Mouse (Mus musculus) kidney, postnatal 25 days (tissue): ENCODE data around the gene Aif1l.

Source experiments
- DNase-seq, 2 experiments: peaks; one replicate each; pipeline ENCODE4 v3.0.0; 2021; ENCODE audit warnings: mixed read lengths in 2 of 2

Aif1l gene

GRCm38 (mm10) chr2:31952725-31953124 lies 2.8 kb downstream of the Aif1l start:
- no peak for DNase-seq

DNA sequence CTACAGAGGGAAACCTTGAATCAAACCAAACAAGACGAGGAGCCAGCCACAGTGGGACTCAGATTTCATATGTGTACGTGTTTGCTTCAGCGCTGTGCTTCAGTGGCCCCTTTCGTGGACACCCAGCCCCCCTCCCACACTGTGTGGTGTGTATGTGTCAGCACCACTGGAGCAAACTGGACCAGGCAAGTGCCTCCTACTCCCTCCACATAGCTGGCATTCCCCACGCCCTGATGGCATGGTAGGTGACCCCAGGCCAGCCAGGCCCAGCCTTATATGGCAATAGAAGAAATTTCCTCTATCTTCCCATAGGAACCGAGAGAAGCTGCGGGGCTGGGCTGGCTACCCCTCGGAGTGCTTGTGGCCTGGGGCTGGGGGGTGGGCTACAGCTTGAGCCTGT lies 3.7 kb downstream of the Aif1l start:
- peak; percentile 53 to 88 for DNase-seq

DNA sequence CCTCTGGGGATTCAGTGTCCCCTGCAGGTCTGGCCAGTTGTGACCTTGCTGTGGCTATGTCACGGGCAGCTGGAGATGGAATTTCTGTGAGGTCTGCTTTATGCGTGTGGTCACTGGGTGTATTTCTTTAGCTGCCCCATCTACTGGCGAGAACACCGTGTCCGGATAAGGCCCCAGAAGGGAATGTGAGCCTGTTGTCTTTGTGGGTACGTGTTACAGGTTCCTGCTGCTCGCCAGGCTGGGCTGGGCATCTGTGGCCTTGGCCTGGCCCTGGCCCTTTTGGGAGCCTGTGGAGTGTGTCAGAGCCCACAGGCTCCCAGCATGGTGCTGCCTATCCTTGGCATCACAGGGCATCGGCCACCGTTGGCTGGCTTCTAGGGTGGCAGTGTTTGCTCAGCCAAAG lies 4.8 kb downstream of the Aif1l start:
- DNase-seq: peak; percentile 62 to 90

DNA sequence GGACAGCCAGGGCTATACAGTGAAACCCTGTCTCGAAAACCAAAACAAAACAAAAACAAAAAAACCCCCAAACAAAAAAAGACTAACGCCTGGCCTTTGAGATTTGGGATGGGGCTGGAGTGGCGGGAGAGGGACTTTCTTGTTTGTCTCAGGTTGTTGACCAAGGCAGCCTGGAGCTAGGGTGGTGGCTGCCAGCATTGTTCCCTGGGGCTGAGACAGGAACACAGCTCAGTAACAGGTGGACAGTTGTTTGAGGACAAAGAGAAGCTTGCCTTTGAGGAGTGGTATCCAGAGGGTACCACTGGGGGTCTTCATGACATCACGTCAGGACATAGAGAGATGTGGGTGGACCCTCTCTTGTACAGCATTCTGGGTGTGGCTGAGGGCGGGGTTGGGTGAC lies 5.7 kb downstream of the Aif1l start:
- DNase-seq: no peak

DNA sequence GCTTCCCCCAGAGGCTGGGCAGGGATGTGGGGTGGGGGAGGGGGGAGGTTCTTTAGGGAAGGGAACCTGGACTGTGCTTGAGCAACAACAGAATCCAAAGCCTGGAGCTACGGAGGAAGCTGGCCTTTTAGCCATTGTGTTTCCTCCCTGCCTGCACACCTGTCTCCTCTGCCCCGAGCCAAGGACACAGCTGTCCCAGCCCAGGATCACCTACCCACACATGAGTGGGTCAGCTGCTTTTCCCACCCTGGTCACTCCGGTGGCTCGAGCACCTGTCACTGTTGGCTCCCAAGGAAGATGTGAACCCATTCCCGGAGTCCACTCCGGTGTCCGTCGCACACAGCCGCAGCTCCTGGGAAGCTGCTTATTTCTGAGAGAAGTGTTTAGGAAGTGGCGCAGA lies 7.3 kb downstream of the Aif1l start:
- DNase-seq: no peak

- peak in 1 of 2 experiments; percentile 60 for DNase-seq
Measured at GRCm38 (mm10) chr2:31960986-31961385, 11.0 kb downstream of the Aif1l start.

- DNase-seq: peak; percentile 56 to 79
Measured at GRCm38 (mm10) chr2:31961791-31962222, 11.9 kb downstream of the Aif1l start.

DNA sequence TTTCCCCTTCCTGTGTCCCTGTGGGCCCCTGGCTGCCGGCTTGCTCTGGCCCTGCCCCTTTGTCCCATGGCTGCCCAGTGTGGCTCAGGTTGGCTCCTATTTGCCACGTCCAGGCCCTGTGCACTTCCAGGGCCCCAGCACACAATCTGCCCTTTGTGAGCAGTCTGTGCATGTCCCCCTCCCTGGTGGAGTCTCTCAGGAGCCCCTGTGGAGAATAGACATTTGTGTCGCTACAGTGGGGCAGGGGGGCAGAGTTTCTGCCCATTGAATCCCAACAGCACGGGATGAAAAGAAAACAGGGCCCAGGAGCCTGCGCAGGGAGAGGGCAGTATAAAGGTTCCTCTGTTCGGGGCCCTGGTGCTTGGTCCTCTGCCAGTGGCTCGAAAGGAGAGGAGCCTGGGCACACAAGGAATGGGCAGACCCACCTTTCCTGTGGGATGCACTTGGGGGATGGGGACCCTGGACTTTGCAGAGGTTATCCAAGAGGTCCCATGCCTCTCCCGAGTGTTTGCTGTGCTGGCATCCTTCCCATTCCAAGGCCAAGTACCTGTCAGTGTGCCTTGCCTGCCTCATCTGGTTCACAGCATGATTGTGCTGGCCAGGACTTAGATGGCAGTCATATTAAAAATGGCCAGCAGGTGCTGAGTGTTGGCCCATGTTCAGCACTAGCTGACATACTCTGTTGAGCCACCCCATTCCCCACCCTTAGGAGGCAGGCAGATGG lies 12.7 kb downstream of the Aif1l start:
- peak; percentile 63 to 86 for DNase-seq

- DNase-seq: peak; percentile 77 to 94
Measured at GRCm38 (mm10) chr2:31963491-31963890, 13.6 kb downstream of the Aif1l start.

DNA sequence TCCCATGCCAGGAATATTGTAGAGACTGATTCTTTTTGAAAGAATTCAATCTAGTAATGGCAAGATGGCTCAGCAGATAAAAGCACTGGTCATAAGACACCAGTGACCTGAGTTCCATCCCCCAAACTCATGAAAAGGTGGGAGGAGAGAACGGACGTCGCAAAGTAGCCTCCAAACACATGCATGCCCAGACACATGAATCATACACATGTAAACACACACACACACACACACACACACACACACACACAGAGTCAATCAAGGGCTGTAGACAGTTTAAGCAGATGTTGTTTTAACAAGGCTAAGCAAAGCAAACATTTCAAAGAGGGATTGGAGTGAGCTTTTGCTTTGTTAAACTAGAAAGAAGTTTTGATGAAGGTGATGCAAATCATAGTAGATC lies 14.3 kb downstream of the Aif1l start:
- DNase-seq: no peak

DNA sequence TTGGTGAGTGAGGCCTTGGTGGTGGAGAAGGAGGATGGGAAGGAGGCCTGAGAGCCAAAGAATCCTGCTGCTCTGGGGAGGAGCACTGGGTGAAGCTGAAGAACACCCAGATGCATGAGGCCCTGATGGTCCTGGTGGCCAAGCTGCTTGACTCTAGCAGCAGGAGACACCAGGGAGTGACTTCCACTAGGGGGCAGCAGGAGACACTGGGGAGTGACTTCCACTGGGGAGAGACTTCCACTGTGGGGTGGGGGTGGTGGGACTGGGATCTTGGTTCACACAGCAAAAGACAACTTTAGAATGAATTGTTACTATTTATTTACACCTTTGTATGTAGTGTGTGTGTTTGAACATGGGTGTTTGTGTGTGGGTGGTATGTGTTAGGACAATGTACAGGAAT lies 15.2 kb downstream of the Aif1l start:
- DNase-seq: peak; percentile 84 to 85

DNA sequence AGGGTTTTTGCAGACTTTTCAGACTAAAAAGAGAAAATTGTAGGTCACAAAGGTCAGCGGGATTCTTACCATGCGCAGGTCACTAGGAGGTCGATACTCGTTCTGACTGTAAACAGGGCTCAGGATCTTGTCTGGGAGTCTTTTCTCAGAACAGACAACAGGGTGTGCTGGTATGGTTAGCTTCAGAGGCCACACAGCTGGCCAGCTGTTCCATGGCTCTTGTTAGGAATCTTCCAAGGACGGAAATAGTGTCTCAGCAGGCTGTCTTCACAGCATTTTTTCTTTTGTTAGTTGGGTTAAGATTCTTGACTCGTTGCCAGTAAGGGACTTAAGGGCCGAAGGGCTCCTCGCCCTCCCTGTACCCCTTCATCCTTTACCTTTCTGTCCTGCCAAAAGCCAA lies 16.9 kb downstream of the Aif1l start:
- no peak for DNase-seq

- DNase-seq: peak; percentile 52 to 82
Measured at GRCm38 (mm10) chr2:31972589-31972988, 22.6 kb downstream of the Aif1l start.

DNA sequence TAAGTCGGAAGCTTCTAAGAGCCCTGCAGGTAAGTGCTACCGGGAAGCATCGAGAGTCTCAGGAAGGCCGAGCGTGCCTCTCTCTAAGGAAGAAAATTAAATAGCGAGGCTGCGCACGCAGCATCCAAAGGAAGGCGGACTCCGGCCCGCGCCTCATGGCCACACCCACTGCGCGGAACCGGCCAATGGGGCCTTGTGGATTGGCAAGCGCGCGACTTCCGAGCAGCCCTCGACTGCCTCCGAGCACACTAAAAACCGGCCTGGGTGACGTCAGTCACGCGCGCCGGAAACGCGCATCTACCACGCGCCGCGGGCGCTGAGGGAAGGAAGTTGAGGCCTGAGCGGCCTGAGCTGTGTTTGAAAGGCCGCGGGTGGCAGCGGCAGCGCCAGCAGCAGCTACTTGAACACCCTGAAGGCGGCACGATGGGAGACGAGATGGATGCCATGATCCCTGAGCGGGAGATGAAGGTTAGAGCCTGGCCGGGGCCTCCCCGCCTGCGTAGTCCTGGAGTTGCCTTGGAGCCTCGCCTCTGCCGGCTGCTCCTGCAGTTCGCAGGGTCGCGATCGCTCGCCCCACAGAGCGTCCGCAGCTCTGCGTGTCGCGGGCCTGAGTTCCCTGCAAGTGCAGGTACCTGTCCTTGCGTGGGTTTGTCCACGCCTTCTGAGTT lies 24.3 kb downstream of the Aif1l start, which contains the start of gene Nup214:
Gene Nup214 (plus strand): TSS at position 296 of the 668 bp plus-strand sequence.
- peak; percentile 99 to 100 for DNase-seq

DNA sequence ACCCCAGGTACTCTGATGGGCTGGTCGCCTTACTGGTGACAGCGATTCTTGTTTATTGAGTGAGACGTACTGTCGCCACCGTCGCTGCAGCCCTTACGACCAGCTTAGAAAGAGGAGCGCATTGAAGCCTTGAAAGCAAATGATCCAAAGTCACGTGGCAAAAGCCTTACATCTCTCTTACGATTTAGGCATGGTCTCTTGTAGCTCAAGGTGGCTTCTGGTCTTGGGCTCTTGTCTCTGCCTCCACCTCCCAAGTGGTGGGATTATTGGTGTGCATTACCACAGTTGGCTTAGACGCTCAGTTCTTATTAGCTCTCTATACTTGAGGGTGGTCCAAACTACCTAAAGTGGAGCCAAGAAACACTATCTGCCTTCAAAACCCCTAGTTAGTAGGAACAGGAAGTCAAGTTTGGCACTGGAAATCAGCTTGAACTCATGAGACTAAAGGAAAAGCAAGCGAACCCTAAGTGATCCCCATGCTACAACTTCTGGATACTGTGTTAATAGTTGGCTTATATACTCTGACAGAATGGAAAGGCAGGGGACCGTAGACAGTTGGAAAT lies 25.0 kb downstream of the Aif1l start:
- no peak for DNase-seq

DNA sequence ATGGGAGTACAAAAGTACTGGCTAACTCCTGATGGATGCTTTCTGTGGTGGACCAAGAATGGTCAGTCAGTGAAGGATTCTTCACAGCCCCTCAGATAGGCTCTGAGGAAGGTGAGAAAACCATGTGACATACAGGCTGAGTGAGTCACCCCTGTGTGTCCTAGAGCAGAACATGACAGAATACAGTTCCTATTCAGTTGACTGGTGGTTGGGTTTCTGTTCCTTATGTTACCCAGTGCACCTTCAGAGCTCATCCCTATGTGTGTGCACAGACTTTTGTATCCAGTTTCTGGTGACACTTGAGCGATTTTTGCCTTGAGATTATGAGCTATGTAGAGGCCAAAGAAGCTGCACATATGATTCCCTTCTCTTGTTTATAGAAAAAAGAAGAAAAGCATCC lies 37.8 kb downstream of the Aif1l start:
- DNase-seq: no peak

GRCm38 (mm10) chr2:31990961-31991360 lies 41.0 kb downstream of the Aif1l start:
- no peak for DNase-seq

DNA sequence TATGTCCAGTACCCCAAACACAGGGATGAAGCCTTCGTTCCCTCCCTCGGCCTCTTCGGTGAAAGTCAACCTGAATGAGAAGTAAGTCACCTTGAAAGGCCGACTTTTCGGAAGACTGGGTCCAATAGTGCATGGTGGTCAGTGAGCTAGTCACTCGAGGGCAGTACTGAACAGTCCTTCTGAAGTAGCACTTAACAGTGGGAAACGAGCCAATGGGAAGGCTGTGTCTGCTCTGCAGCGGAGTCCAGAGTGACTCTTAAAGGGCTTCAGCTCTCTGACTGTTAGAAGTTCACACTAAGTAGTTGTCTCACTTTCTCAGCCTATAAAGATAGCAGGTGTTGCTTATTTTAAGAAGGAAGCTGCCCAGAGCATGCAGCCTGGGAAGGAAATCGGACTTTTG lies 45.0 kb downstream of the Aif1l start:
- no peak for DNase-seq

- DNase-seq: no peak
Measured at GRCm38 (mm10) chr2:31996060-31996459, 46.1 kb downstream of the Aif1l start.

- DNase-seq: no peak
Measured at GRCm38 (mm10) chr2:31997539-31997938, 47.6 kb downstream of the Aif1l start.

- DNase-seq: peak in 1 of 2 experiments; percentile 9
Measured at GRCm38 (mm10) chr2:31998443-31998842, 48.5 kb downstream of the Aif1l start.

GRCm38 (mm10) chr2:32008311-32008710 lies 58.4 kb downstream of the Aif1l start:
- DNase-seq: no peak

DNA sequence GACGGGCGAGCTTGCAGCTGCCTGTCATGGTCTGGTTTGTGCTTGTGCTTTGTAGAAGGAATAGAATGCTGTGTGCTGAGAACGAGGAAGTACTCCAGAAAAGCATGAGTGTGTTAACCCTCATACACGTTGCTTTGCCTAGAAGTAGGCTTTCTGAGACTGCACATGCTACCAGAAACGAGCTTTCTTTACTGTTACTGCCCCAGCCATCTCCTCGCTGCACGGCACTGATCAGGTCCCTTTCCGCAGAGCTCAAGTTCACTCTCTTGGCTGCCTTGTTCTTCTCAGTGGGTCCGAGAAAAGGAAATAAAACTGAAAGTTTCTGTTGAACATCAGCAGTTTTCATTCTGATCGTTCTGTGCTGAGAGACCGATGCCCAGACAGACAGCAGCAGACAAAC lies 58.8 kb downstream of the Aif1l start:
- DNase-seq: no peak

- peak; percentile 11 to 59 for DNase-seq
Measured at GRCm38 (mm10) chr2:32019704-32020103, 69.8 kb downstream of the Aif1l start.
